Mouse (Mus musculus): ENCODE results near the gene Gm9747. TPM values are rescaled to one million over a fixed set of nuclear protein-coding genes. Genes with fewer than 3 reads are reported as not detected.

Gm9747 gene
- polyA plus RNA-seq, 1 experiment from 2014 or later = 4.0 TPM

Other genes starting within 250 kb of the Gm9747 start
- 1.8 and 1.9 TPM in 2 replicates for gene Irs1, start 58.3 kb downstream of the Gm9747 start, polyA plus RNA-seq (2016; fragmentation: Nextera tagmentation; extraction: Ambion mirVana)
- gene Rhbdd1, start 83.3 kb downstream of the Gm9747 start, polyA plus RNA-seq (2016; fragmentation: Nextera tagmentation; extraction: Ambion mirVana) = 11.8 and 13.3 TPM in 2 replicates